Mouse (Mus musculus) MEL (cell line): ENCODE results near the gene Med12l. TPM values are rescaled to one million over a fixed set of nuclear protein-coding genes. Genes with fewer than 3 reads are reported as not detected.

ENCODE experiments used
- DNase-seq: peaks from one replicate; pipeline ENCODE4 v3.0.0; 2011; ENCODE audit warnings: low read depth, low spot score
- H3K27ac ChIP-seq: 2 replicates; pipeline ENCODE4 v1.5.1; 2012; ENCODE audit warnings: low read depth, mild to moderate bottlenecking, control low read depth, low read length, moderate library complexity; ENCODE audit not compliant: control insufficient read depth
- H3K27me3 ChIP-seq, 2 experiments: fragments of 150-350 bp in 1 of 2; sonication (generic) in 1 of 2; 2 replicates each; pipeline ENCODE4 v1.6.1; 2012; ENCODE audit warnings: low read length in 2 of 2, mild to moderate bottlenecking in 2 of 2, improper control_type of control experiment in 1 of 2, moderate library complexity in 1 of 2; ENCODE audit not compliant: insufficient read depth in 2 of 2, control insufficient read depth in 1 of 2
- H3K36me3 ChIP-seq, 2 experiments: 2 replicates each; pipeline ENCODE4 v1.6.1; 2012 to 2014; ENCODE audit warnings: low read length in 2 of 2, improper control_type of control experiment in 1 of 2, inconsistent platforms in 1 of 2, mild to moderate bottlenecking in 1 of 2; ENCODE audit not compliant: insufficient read depth in 2 of 2, control insufficient read depth in 1 of 2
- H3K4me1 ChIP-seq, 2 experiments: fragments of 150-350 bp in 1 of 2; sonication (generic) in 1 of 2; 2 replicates each; pipeline ENCODE4 v1.6.1; 2012; ENCODE audit warnings: low read length in 2 of 2, improper control_type of control experiment in 1 of 2, mild to moderate bottlenecking in 1 of 2; ENCODE audit not compliant: insufficient read depth in 2 of 2, control insufficient read depth in 1 of 2
- H3K4me3 ChIP-seq, 2 experiments: fragments of 150-350 bp in 1 of 2; sonication (generic) in 1 of 2; 2 replicates each; pipeline ENCODE4 v1.5.1; 2012; ENCODE audit warnings: low read depth in 2 of 2, low read length in 2 of 2, mild to moderate bottlenecking in 2 of 2, moderate library complexity in 2 of 2, control low read depth in 1 of 2, improper control_type of control experiment in 1 of 2; ENCODE audit not compliant: control insufficient read depth in 1 of 2, insufficient read depth in 1 of 2
- H3K79me2 ChIP-seq: 2 replicates; pipeline ENCODE4 v1.6.1; 2012; ENCODE audit warnings: mild to moderate bottlenecking, low read length, moderate library complexity; ENCODE audit not compliant: control insufficient read depth, poor library complexity, insufficient read depth
- H3K9ac ChIP-seq: 2 replicates; pipeline ENCODE4 v1.6.1; 2012; ENCODE audit warnings: low read depth, mild to moderate bottlenecking, control low read depth, low read length, moderate library complexity; ENCODE audit not compliant: control insufficient read depth, poor library complexity, severe bottlenecking
- H3K9me3 ChIP-seq: fragments of 150-350 bp; sonication (generic); replicated peaks from 2 replicates; pipeline ENCODE4 v1.6.1; 2012; ENCODE audit warnings: mild to moderate bottlenecking, low read length, improper control_type of control experiment, moderate library complexity; ENCODE audit not compliant: insufficient read depth
- BHLHE40 ChIP-seq: IDR thresholded peaks from 2 replicates; pipeline ENCODE4 v1.6.1; 2012; ENCODE audit warnings: low read depth, mild to moderate bottlenecking, inconsistent platforms, low read length, improper control_type of control experiment, borderline replicate concordance
- CHD2 ChIP-seq: IDR thresholded peaks from 2 replicates; pipeline ENCODE4 v1.6.1; 2011; ENCODE audit warnings: low read length, improper control_type of control experiment
- GATA1 ChIP-seq: IDR thresholded peaks from 2 replicates; pipeline ENCODE4 v1.6.1; 2011; ENCODE audit warnings: low read depth, low read length, improper control_type of control experiment
- HCFC1 ChIP-seq: IDR thresholded peaks from 2 replicates; pipeline ENCODE4 v1.6.1; 2012; ENCODE audit warnings: low read depth, mild to moderate bottlenecking, inconsistent platforms, low read length, improper control_type of control experiment, moderate library complexity
- JUND ChIP-seq: IDR thresholded peaks from 2 replicates; pipeline ENCODE4 v1.6.1; 2011; ENCODE audit warnings: low read depth, mild to moderate bottlenecking, improper control_type of control experiment, low read length
- KAT2A ChIP-seq: conservative IDR thresholded peaks from 2 replicates; pipeline ENCODE4 v1.6.1; 2012; ENCODE audit warnings: low read depth, low read length, improper control_type of control experiment, inconsistent platforms
- MAZ ChIP-seq: IDR thresholded peaks from 2 replicates; pipeline ENCODE4 v1.6.1; 2012; ENCODE audit warnings: low read depth, mild to moderate bottlenecking, inconsistent platforms, low read length, improper control_type of control experiment
- POLR2A ChIP-seq, 2 experiments: IDR thresholded peaks; 2 replicates each; pipeline ENCODE4 v1.6.1; 2011 to 2012; ENCODE audit warnings: low read length in 2 of 2, mild to moderate bottlenecking in 2 of 2, control low read depth in 1 of 2, improper control_type of control experiment in 1 of 2, low read depth in 1 of 2, moderate library complexity in 1 of 2; ENCODE audit not compliant: control insufficient read depth in 1 of 2, insufficient read depth in 1 of 2, poor library complexity in 1 of 2
- POLR2AphosphoS2 ChIP-seq: IDR thresholded peaks from 2 replicates; pipeline ENCODE4 v1.6.1; 2011; ENCODE audit warnings: low read length, improper control_type of control experiment
- RAD21 ChIP-seq: IDR thresholded peaks from 2 replicates; pipeline ENCODE4 v1.6.1; 2011; ENCODE audit warnings: mild to moderate bottlenecking, low read depth, low read length, improper control_type of control experiment
- RCOR1 ChIP-seq: IDR thresholded peaks from 2 replicates; pipeline ENCODE4 v1.6.1; 2012; ENCODE audit warnings: low read depth, mild to moderate bottlenecking, inconsistent platforms, low read length, improper control_type of control experiment
- TCF12 ChIP-seq: IDR thresholded peaks from 2 replicates; pipeline ENCODE4 v1.6.1; 2014; ENCODE audit warnings: low read depth, mild to moderate bottlenecking, inconsistent platforms, low read length, improper control_type of control experiment, moderate library complexity
- USF2 ChIP-seq, 2 experiments: IDR thresholded peaks; 2 replicates each; pipeline ENCODE4 v1.6.1; 2011 to 2012; ENCODE audit warnings: improper control_type of control experiment in 2 of 2, low read length in 2 of 2, borderline replicate concordance in 1 of 2, inconsistent platforms in 1 of 2, low read depth in 1 of 2, mild to moderate bottlenecking in 1 of 2; ENCODE audit not compliant: insufficient read depth in 1 of 2
- ZC3H11A ChIP-seq: IDR thresholded peaks from 2 replicates; pipeline ENCODE4 v1.6.1; 2012; ENCODE audit warnings: low read depth, mild to moderate bottlenecking, inconsistent platforms, low read length, improper control_type of control experiment
- ZKSCAN1 ChIP-seq: IDR thresholded peaks from 2 replicates; pipeline ENCODE4 v1.6.1; 2012; ENCODE audit warnings: low read depth, mild to moderate bottlenecking, inconsistent platforms, low read length, improper control_type of control experiment, moderate library complexity
- ZNF384 ChIP-seq: IDR thresholded peaks from 2 replicates; pipeline ENCODE4 v1.6.1; 2012; ENCODE audit warnings: low read depth, mild to moderate bottlenecking, inconsistent platforms, low read length, improper control_type of control experiment
- polyA plus RNA-seq, 2 experiments: library from polyadenylated mRNA; stranded (reverse) in 1 of 2; unstranded in 1 of 2; fragments of >175 nt in 1 of 2; fragments of >200 nt in 1 of 2; gene quantifications; 2 replicates each; pipeline versions ENCODE4 v1.2.1 to v1.2.4; 2012; ENCODE audit warnings: low replicate concordance in 2 of 2, low read depth in 1 of 2; ENCODE audit not compliant: insufficient read length in 2 of 2, insufficient read depth in 1 of 2, missing spikeins in 1 of 2
- total RNA-seq: library from RNA; depleted of rRNA; stranded (reverse); fragments of 300-350 nt; gene quantifications from 2 replicates; pipeline ENCODE4 v1.2.3, GENCODE M21; 2012

The Med12l gene
- total and polyA plus RNA-seq, 3 experiments: 0.03 TPM; not detected in 2

GRCm38 (mm10) chr3:59228730-59229551 is 223.3 kb downstream of the Med12l start:
- Histone ChIP-seq H3K27me3 (no peaks in the 10 kb centered on the region), H3K4me3 (no peak overlapping the region), H3K36me3 (no peaks in the 10 kb centered on the region)
- TF ChIP-seq CHD2 (no peak), RCOR1 (no peak), KAT2A (no peak), MAZ (no peak), TCF12 (no peak), HCFC1 (no peak), JUND (no peak), POLR2AphosphoS2 (no peak), ZKSCAN1 (no peak), RAD21 (no peak), POLR2A (IDR thresholded peaks at IDR 0.05; ENCODE audit: control insufficient read depth in 1 of 2, insufficient read depth in 1 of 2, low read depth in 1 of 2, low read length in 2 of 2, poor library complexity in 1 of 2) (no peak), ZNF384 (no peak)
- TF ChIP-seq, all 39 proteins: peak for 0
- Histone ChIP-seq H3K4me1 (no peaks in the 10 kb centered on the region), H3K27ac (no peak overlapping the region), H3K9me3 (no peaks in the 10 kb centered on the region), H3K79me2 (no peaks in the 10 kb centered on the region), H3K9ac (no peak overlapping the region)
- DNase-seq: no peak

DNA sequence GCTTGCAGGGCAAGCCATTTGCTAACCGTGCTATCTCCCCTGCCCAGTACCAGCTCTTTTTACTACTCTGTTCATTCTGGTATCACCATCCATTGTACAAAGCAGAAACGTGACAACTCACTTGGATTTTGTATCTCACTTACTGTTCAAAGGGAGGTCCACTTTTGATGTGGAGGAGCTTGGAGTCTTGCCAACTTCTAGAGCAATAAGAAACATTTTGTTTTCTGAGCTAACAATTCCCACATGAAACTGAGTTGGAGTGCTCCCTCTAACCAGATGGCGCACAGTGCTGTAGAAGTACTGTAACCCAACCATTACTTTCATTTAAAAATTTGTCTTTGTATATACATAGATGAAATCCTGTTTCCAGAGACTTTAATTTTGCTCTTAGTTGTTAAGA is 225.3 kb downstream of the Med12l start:
- TF ChIP-seq POLR2A (IDR thresholded peaks at IDR 0.05; ENCODE audit: control insufficient read depth in 1 of 2, insufficient read depth in 1 of 2, low read depth in 1 of 2, low read length in 2 of 2, poor library complexity in 1 of 2): no peak
- TF ChIP-seq BHLHE40: no peak
- no peak for TF ChIP-seq RAD21
- TF ChIP-seq ZC3H11A: no peak
- no peak for TF ChIP-seq GATA1
- no peak for TF ChIP-seq USF2 (IDR thresholded peaks at IDR 0.05; ENCODE audit: borderline replicate concordance in 1 of 2, insufficient read depth in 1 of 2, low read depth in 1 of 2, low read length in 2 of 2)
- no peak for TF ChIP-seq MAZ
- TF ChIP-seq, all 39 proteins: peak for 0
- no peak overlapping the region for H3K27ac ChIP-seq
- no peaks in the 10 kb centered on the region for H3K9me3 ChIP-seq
- no peak overlapping the region for H3K9ac ChIP-seq
- no peak for DNase-seq
- no peaks in the 10 kb centered on the region for H3K4me1 ChIP-seq
- H3K36me3 ChIP-seq: no peaks in the 10 kb centered on the region
- H3K27me3 ChIP-seq: no peaks in the 10 kb centered on the region
- no peak overlapping the region for H3K4me3 ChIP-seq
- no peaks in the 10 kb centered on the region for H3K79me2 ChIP-seq
